Mouse (Mus musculus) liver, embryonic 12.5 days (tissue): ENCODE results near the gene Cpm. TPM values are rescaled to one million over a fixed set of nuclear protein-coding genes. Genes with fewer than 3 reads are reported as not detected.
"Not testable (repeated sequence)": the region's sequence is repeated elsewhere in the genome, so short reads cannot be mapped to it uniquely, and the experiment has no call there.

Source experiments
- ATAC-seq: fragments of 200-750 bp; cut with Nextera tagmentation; 2 replicates; pipeline ENCODE4 v1.8.0; 2017; ENCODE audit warnings: moderate number of reproducible peaks, mild to moderate bottlenecking, moderate library complexity
- H3K27ac ChIP-seq: fragments of 300-500 bp; sonication (generic); 2 replicates; pipeline ENCODE4 v1.5.1; 2016; ENCODE audit warnings: mild to moderate bottlenecking
- H3K27me3 ChIP-seq: fragments of 300-500 bp; sonication (generic); replicated peaks from 2 replicates; pipeline ENCODE4 v1.6.1; 2016; ENCODE audit warnings: mild to moderate bottlenecking, moderate library complexity
- H3K36me3 ChIP-seq: fragments of 300-500 bp; sonication (generic); 2 replicates; pipeline ENCODE4 v1.6.1; 2016; ENCODE audit warnings: mild to moderate bottlenecking, moderate library complexity
- H3K4me1 ChIP-seq: fragments of 300-500 bp; sonication (generic); 2 replicates; pipeline ENCODE4 v1.6.1; 2016
- H3K4me2 ChIP-seq: fragments of 300-500 bp; sonication (generic); 2 replicates; pipeline ENCODE4 v1.6.1; 2016; ENCODE audit warnings: mild to moderate bottlenecking, moderate library complexity
- H3K4me3 ChIP-seq: fragments of 300-500 bp; sonication (generic); 2 replicates; pipeline ENCODE4 v1.5.1; 2016; ENCODE audit warnings: mild to moderate bottlenecking, moderate library complexity
- H3K9ac ChIP-seq: fragments of 300-500 bp; sonication (generic); 2 replicates; pipeline ENCODE4 v1.6.1; 2016; ENCODE audit warnings: mild to moderate bottlenecking, moderate library complexity
- H3K9me3 ChIP-seq: fragments of 300-500 bp; sonication (generic); replicated peaks from 2 replicates; pipeline ENCODE4 v1.6.1; 2016; ENCODE audit warnings: mild to moderate bottlenecking, moderate library complexity
- WGBS: fragments of 180-500 bp; shearing (Covaris S2); methylation state at CpG from one replicate; pipeline ENCODE4 v1.1.7; 2016; ENCODE audit not compliant: insufficient replicate concordance; 5-methylcytosine and 5-hydroxymethylcytosine counted together
- polyA plus RNA-seq: library from polyadenylated mRNA; unstranded; fragments of >200 nt; fragmentation: Nextera tagmentation; extraction: Ambion mirVana; gene quantifications from 2 replicates; pipeline ENCODE4 v1.2.1, GENCODE M21; 2016

Gene Cpm
- polyA plus RNA-seq, 1 experiment from 2014 or later = 30.7 TPM

DNA sequence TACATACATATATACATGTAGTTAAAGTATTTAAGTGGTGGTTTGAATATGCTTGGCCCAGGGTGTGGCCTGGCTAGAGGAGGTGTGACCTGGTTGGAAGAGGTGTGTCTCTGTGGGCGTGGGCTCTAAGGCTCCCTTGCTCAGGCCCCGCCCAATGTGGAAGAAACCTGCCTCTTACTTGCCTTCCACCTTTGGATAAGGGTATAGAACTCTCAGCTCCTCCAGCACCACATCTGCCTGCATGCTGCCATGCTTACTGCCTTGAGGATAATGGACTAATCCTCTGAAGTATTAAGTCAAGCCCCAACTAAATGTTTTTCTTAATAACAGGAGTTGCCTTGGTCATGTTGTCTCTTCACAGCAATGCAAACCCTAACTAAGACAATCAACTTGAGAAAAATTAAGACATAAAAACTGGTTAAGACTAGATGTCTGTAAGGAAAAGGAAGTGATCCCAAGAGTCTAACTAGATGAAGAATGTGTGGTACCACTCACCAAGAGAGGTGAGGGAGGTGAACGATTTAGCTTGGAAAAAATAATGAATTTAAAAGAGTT, 68.3 kb downstream of the Cpm start:
- ATAC-seq = peak; percentile 76
- Histone ChIP-seq H3K4me3 (no peak overlapping the region), H3K4me1 (no peaks in the 10 kb centered on the region), H3K9ac (no peak overlapping the region), H3K9me3 (0 out of 2 replicates have a peak, but pooled peaks cover 6% of the 10 kb centered on the region), H3K36me3 (peaks cover 95% of the 10 kb centered on the region), H3K27ac (no peak overlapping the region), H3K4me2 (no peak overlapping the region), H3K27me3 (no peaks in the 10 kb centered on the region)
- WGBS = 94% methylated on average over 3 of the region's 3 CpGs

DNA sequence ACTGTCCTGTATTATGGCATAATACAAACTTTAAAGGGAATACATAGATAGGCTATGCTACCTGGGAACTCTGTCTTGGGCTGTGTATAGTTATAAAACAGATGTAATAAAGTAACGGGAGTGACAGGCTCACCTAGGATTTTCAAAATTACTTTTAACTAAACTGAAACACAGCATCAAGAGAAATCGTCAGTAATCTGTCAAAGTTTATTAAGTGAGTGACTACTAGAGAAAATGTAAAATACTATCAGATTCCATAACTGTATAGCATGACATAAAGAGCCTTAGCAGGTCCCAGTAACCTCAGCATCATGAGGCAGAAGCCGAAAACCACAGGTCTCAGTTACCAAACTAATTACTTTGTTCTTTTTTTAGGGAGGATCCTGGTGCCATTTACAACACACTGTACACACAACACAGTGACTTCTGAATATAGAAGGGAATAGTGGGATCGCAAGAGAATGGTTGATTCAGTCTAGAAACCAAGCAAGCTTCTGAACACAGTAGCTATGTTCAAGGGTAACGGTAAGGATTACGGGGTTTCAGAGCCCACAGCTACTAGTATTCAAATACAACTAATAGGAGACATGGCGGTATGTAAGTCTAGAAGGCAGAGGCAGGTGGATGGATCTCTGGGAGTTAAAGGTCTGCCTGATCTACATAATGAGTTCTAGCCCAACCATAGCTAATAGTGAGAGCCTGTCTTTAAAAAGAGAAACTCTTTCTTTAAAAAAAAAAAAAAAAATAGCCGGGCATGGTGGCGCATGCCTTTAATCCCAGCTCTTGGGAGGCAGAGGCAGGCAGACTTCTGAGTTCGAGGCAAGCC, 69.2 kb downstream of the Cpm start:
- H3K36me3 ChIP-seq = peaks cover 97% of the 10 kb centered on the region
- WGBS = 94% methylated on average over 10 of the region's 10 CpGs
- no peak for ATAC-seq
- no peak overlapping the region for H3K4me3 ChIP-seq
- no peaks in the 10 kb centered on the region for H3K4me1 ChIP-seq
- no peak overlapping the region for H3K9ac ChIP-seq
- 0 out of 2 replicates have a peak, but pooled peaks cover 6% of the 10 kb centered on the region for H3K9me3 ChIP-seq
- H3K27me3 ChIP-seq = no peaks in the 10 kb centered on the region
- H3K27ac ChIP-seq = no peak overlapping the region
- no peak overlapping the region for H3K4me2 ChIP-seq

DNA sequence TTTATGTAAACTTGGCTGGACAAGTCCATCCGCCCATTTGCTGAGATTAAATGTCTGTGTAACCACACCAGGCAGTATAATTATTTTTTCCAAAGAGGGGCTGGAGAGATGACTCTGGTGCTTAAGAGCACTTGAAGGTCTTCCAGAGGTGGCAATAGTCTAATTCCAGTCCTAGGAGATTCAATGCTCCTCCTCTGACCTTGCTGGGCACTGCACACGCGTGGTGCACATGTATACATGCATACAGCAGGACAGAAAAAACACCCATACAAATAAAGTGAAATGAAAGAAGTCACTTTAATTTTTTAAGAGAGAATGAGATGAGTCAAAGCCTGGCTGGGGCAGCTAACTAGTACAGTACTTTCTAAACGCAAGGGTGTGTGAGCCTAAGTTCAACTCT, 70.6 kb downstream of the Cpm start:
- H3K27ac ChIP-seq = no peak overlapping the region
- no peak for ATAC-seq
- H3K36me3 ChIP-seq = peaks cover 99% of the 10 kb centered on the region
- H3K9ac ChIP-seq = no peak overlapping the region
- WGBS = 92% methylated on average over 4 of the region's 4 CpGs
- no peaks in the 10 kb centered on the region for H3K27me3 ChIP-seq
- no peaks in the 10 kb centered on the region for H3K4me1 ChIP-seq
- 0 out of 2 replicates have a peak, but pooled peaks cover 6% of the 10 kb centered on the region for H3K9me3 ChIP-seq
- H3K4me2 ChIP-seq = no peak overlapping the region
- H3K4me3 ChIP-seq = no peak overlapping the region

DNA sequence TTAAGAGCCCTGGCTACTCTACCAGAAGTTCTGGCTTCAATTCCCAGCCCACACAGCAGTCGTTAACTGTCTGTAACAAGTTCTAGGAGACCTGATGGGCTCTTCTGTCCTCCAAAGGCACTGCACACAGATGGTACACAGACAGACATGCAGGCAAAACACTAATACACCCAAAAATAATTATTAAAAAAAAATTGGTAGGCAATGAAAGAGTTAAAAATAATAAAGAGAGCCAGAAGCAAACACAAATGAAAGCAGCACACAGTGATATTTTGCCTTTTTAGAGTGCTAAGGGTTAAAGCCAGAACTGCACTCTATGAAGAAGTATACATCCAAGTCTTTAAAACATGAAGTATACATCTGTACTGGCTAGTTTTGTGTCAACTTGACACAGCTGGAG, 71.2 kb downstream of the Cpm start:
- no peak overlapping the region for H3K4me3 ChIP-seq
- 81% methylated on average over 1 of the region's 1 CpGs for WGBS
- no peak for ATAC-seq
- peaks cover 99% of the 10 kb centered on the region for H3K36me3 ChIP-seq
- H3K4me1 ChIP-seq = no peaks in the 10 kb centered on the region
- H3K9me3 ChIP-seq = 0 out of 2 replicates have a peak, but pooled peaks cover 6% of the 10 kb centered on the region
- H3K9ac ChIP-seq = no peak overlapping the region
- H3K27me3 ChIP-seq = no peaks in the 10 kb centered on the region
- no peak overlapping the region for H3K4me2 ChIP-seq
- no peak overlapping the region for H3K27ac ChIP-seq

DNA sequence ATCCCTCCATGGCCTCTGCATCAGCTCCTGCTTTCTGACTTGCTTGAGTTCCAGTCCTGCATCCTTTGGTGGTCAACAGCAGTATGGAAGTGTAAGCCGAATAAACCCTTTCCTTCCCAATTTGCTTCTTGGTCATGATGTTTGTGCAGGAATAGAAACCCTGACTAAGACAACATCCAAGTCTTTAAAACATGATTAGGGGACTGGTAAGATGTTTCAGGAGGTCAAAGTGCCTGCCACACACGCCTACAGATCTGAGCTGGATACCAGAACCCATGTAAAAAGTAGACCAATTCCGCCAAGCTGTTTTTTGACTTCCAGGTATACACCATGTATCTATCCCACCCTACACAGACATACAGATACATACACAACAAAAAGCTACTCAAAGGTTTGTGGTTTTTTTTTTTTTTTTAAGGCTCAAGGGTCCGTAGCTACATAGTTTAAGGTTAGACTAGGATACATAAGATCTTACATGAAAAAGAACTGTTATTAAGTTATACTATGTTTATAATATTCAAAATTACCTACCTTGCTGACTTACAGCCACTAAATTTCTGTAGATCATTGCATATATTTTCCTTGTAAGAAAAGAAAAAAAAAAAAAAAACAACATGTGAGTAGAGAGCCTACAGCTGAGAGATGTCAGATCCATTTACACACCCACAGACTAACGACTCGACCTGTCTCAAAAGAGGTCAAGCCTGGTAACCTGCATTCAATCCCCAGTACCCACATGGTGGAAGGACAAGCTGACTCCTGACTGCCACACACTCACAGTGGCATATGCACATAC, 71.9 kb downstream of the Cpm start:
- H3K4me3 ChIP-seq = no peak overlapping the region
- no peak overlapping the region for H3K9ac ChIP-seq
- peaks cover 99% of the 10 kb centered on the region for H3K36me3 ChIP-seq
- no peak for ATAC-seq
- H3K4me2 ChIP-seq = no peak overlapping the region
- 0 out of 2 replicates have a peak, but pooled peaks cover 6% of the 10 kb centered on the region for H3K9me3 ChIP-seq
- no peak overlapping the region for H3K27ac ChIP-seq
- no peaks in the 10 kb centered on the region for H3K27me3 ChIP-seq
- WGBS = 86% methylated on average over 6 of the region's 6 CpGs
- no peaks in the 10 kb centered on the region for H3K4me1 ChIP-seq

DNA sequence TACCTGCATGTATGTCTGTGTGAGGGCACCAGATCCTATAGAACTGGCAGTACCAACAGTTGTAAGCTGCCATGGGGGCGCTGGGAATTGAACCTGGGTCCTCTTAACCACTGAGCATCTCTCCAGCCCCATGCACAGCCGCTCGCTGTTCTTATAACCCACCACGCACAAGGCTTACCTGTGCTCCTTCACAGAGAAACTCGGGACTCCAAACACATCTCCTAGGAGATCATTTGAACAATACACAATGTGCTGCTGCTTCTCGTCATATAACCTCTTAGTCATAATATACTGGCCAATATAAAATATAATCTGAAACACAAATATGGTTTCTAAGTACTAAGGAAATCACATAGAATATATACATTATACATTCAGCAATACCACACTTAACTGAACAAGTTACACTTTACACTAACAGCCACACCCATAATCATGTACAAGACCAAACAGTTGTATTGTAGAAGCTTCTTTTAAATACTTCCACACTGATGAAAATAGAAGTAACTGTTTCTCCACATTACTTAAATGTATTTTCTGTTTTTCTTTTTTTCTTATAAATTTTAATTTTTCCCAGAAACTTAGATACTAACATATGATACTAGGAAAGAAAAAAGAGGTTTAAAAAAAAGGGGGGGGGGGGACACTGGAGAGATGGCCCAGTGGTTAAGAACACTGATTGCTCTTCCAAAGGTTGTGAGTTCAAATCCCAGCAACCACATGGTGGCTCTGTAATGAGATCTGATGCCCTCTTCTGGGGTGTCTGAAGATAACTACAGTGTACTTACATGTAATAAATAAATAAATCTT, 72.9 kb downstream of the Cpm start:
- Histone ChIP-seq H3K27ac (no peak overlapping the region), H3K27me3 (no peaks in the 10 kb centered on the region), H3K9me3 (0 out of 2 replicates have a peak, but pooled peaks cover 4% of the 10 kb centered on the region), H3K4me3 (no peak overlapping the region), H3K9ac (no peak overlapping the region), H3K36me3 (peaks cover 99% of the 10 kb centered on the region), H3K4me1 (peaks cover 7% of the 10 kb centered on the region), H3K4me2 (no peak overlapping the region)
- ATAC-seq = no peak
- WGBS = 92% methylated on average over 6 of the region's 6 CpGs

DNA sequence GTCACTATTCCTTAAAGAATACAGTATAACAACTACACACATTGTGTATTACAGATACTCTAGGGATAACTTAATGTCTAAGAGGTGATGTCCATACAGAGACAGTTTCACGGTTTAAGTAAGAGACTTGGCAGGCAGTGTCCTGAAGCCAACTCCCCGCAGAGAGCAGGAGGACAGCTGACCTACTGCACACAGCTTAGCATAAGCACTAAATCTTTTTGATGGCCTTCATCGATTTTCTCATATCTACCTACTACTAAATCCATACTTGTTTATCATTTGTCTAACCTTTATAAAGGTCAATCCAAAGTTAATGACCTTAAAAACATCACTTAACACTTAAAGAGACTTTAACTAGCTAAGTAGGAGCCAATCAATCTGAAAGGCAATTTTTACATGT, 74.2 kb downstream of the Cpm start:
- peaks cover 13% of the 10 kb centered on the region for H3K4me1 ChIP-seq
- H3K27me3 ChIP-seq = no peaks in the 10 kb centered on the region
- ATAC-seq = no peak
- H3K27ac ChIP-seq = no peak overlapping the region
- 89% methylated on average over 3 of the region's 3 CpGs for WGBS
- no peak overlapping the region for H3K4me3 ChIP-seq
- H3K9ac ChIP-seq = no peak overlapping the region
- H3K9me3 ChIP-seq = no peaks in the 10 kb centered on the region
- no peak overlapping the region for H3K4me2 ChIP-seq
- peaks cover 95% of the 10 kb centered on the region for H3K36me3 ChIP-seq

DNA sequence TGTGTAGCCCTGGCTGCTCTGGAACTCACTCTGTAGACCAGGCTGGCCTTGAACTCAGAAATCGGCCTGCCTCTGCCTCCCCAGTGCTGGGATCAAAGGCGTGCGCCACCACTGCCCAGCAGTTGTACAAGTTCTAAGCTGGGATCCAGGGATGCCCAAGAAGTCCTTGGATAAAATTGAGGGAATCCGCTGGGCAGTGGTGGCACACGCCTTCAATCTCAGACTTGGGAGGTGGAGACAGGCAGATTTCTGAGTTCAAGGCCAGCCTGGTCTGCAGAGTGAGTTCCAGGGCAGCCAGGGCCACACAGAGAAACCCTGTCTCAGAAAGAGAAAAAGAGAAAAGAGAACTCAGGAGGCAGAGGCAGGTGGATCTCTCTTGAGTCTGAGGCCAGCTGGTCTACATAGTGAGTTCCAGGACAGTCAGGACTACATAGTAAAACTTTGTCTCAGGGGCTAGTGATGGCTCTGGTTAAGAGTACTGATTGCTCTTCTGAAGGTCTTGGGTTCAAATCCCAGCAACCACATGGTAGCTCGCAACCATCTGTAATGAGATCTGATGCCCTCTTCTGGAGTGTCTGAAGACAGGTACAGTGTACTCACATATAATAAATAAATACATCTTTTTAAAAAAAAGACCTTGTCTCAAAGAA, 75.1 kb downstream of the Cpm start:
- not testable (repeated sequence) for ATAC-seq, H3K4me3 ChIP-seq, H3K27me3 ChIP-seq, H3K4me2 ChIP-seq, H3K27ac ChIP-seq, H3K9me3 ChIP-seq, H3K9ac ChIP-seq
- 93% methylated on average over 6 of the region's 6 CpGs for WGBS
- Histone ChIP-seq H3K36me3 (peaks cover 91% of the 10 kb centered on the region), H3K4me1 (peaks cover 22% of the 10 kb centered on the region)

DNA sequence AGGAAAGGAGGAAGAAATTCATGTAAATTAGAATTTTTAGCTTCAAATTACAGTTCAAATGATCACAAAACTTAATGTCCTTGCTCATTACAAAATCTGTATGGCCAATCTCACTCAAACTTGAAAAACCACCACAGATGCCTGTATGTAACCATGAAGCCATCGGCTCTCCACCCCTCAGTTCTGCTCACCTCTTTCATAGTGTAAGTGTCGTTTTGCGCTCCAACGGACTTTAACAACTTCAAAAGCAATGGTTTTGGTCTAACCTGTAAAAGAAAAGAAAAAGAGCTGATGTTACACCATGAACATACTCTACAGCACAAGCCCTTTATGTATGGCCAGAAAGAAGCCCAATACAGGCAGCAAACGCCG, 75.7 kb downstream of the Cpm start:
- H3K4me1 ChIP-seq = peaks cover 23% of the 10 kb centered on the region
- no peaks in the 10 kb centered on the region for H3K27me3 ChIP-seq
- WGBS = 93% methylated on average over 6 of the region's 6 CpGs
- no peak for ATAC-seq
- H3K4me3 ChIP-seq = no peak overlapping the region
- H3K4me2 ChIP-seq = no peak overlapping the region
- H3K9ac ChIP-seq = no peak overlapping the region
- no peaks in the 10 kb centered on the region for H3K9me3 ChIP-seq
- H3K27ac ChIP-seq = no peak overlapping the region
- H3K36me3 ChIP-seq = peaks cover 86% of the 10 kb centered on the region

DNA sequence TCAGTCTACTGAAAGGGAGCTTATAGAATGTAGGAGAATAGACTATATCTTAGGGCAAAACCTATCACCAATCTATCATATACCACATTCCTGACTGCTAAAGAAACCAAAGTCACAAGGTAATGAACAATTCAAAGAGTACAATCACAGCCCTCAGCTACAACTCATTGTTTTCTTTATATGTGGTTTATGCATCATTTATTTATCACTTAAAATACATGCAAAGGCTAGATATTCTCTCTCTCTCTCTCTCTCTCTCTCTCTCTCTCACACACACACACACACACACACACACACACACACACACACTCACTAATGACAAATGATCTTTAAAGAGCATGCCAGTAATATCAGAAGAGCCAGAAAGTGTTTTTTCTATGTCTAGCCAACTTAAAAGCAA, 76.5 kb downstream of the Cpm start:
- H3K27ac ChIP-seq = no peak overlapping the region
- H3K9me3 ChIP-seq = no peaks in the 10 kb centered on the region
- no peaks in the 10 kb centered on the region for H3K27me3 ChIP-seq
- no peak overlapping the region for H3K4me2 ChIP-seq
- no peak for ATAC-seq
- peaks cover 23% of the 10 kb centered on the region for H3K4me1 ChIP-seq
- H3K9ac ChIP-seq = no peak overlapping the region
- H3K36me3 ChIP-seq = peaks cover 77% of the 10 kb centered on the region
- H3K4me3 ChIP-seq = no peak overlapping the region

DNA sequence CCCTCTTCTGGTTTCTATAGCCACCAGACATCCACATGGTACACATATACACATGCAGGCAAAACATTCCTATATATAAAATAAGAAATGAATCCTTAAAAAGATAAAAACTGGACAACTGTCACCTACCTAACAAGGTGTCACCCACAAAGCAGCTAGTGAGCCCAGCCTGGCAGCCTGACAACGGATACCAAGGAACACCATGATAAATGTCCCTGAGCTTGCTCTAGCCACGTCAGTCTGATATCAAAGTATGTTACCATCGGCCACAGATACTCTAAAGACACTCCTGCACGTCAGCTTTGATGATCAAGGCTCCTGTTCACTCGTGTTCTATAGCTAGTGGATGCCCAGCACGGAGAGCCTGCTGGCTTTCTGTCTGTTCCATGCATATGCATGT, 77.1 kb downstream of the Cpm start:
- no peak overlapping the region for H3K27ac ChIP-seq
- no peak overlapping the region for H3K4me2 ChIP-seq
- no peak overlapping the region for H3K4me3 ChIP-seq
- no peak overlapping the region for H3K9ac ChIP-seq
- ATAC-seq = no peak
- peaks cover 72% of the 10 kb centered on the region for H3K36me3 ChIP-seq
- 80% methylated on average over 6 of the region's 6 CpGs for WGBS
- no peaks in the 10 kb centered on the region for H3K9me3 ChIP-seq
- H3K27me3 ChIP-seq = no peaks in the 10 kb centered on the region
- H3K4me1 ChIP-seq = peaks cover 28% of the 10 kb centered on the region
